Mouse (Mus musculus) inflammation-experienced regulatory T-cells, adult 6 months (primary cell): ENCODE measurements around the gene Rpf2. TPM values are rescaled to one million over a fixed set of nuclear protein-coding genes. Genes with fewer than 3 reads are reported as not detected.

Experiments
- polyA plus RNA-seq, 3 experiments: library from polyadenylated mRNA; unstranded; fragments of 100-300 nt; shearing (Covaris generic); gene quantifications; one replicate each; pipeline ENCODE4 v1.2.1; 2017

Gene Rpf2
- polyA plus RNA-seq, 3 experiments from 2014 or later = 59.8 to 68.0 (median 65.5) TPM

Other genes starting within 250 kb of the Rpf2 start
- gene Mfsd4b1, start 221.8 kb downstream of the Rpf2 start, polyA plus RNA-seq = not detected
- gene Slc16a10, start 104.8 kb downstream of the Rpf2 start, polyA plus RNA-seq = 1 to 10 TPM in 2 of 3 experiments, under 1 TPM in 1; 0.45 to 5.5 (median 3.1) TPM
- gene Gtf3c6, start 11.1 kb upstream of the Rpf2 start, polyA plus RNA-seq = 100 to 1,000 TPM; 113 to 128 (median 121) TPM
- 10 to 100 TPM; 49.4 to 80.0 (median 63.0) TPM for gene Amd1, start 55.1 kb upstream of the Rpf2 start, polyA plus RNA-seq
- 10 to 100 TPM in 2 of 3 experiments, 1 to 10 TPM in 1; 8.7 to 15.9 (median 12.1) TPM for gene Cdk19, start 92.5 kb upstream of the Rpf2 start, polyA plus RNA-seq